Comparison of ENCODE assay signal across 8 mouse cellular contexts in genomic region chr12:80260056-80260743, GRCm38 (mm10). TPM values are rescaled to one million over a fixed set of nuclear protein-coding genes. Genes with fewer than 3 reads are reported as not detected.
A peak's percentile ranks its signal among the peaks of the same experiment; 100 is the strongest.
DNase-seq lines count a peak whose midpoint lies in the region; ATAC-seq and TF ChIP-seq lines count a peak whose summit lies in the region.

Actn1 (minus strand) TSS chr12:80260371.

- intact Hi-C loops in heart, postnatal 25 days (cut with DNase I): no loop called here

- no peak for TF ChIP-seq CTCF in MEL (IDR thresholded peaks at IDR 0.05 in 2 of 3, conservative IDR thresholded peaks at IDR 0.05 in 1 of 3; ENCODE audit: control insufficient read depth in 1 of 3, insufficient read depth in 1 of 3, low read depth in 2 of 3, low read length in 3 of 3, poor library complexity in 1 of 3, severe bottlenecking in 1 of 3)
- no peak for TF ChIP-seq CTCF in cerebellum, adult 2 months (IDR thresholded peaks at IDR 0.05; ENCODE audit: borderline replicate concordance, insufficient read depth, low read depth, low read length)

- under 1% methylated on average over 55 of the region's 55 CpGs for WGBS in cerebellum, adult 2 months
- 0% methylated on average over 49 of the region's 55 CpGs for WGBS in forebrain, embryonic 16.5 days

- peak within 1 kb of the TSS; percentile 78 for H3K4me2 ChIP-seq in forebrain, embryonic 16.5 days (ENCODE audit: low read length)

- H3K36me3 ChIP-seq in MEL (ENCODE audit: control insufficient read depth in 1 of 2, insufficient read depth in 2 of 2, low read length in 2 of 2): 0 out of 4 replicates have a peak, but pooled peaks cover 0 to 2% of the 10 kb centered on the region in 2 experiments
- H3K36me3 ChIP-seq in forebrain, embryonic 16.5 days (ENCODE audit: control insufficient read depth, insufficient read depth): no peaks in the 10 kb centered on the region

- peak; percentile 94 for DNase-seq in MEL (ENCODE audit: low read depth, low spot score)
- DNase-seq in cerebellum, adult 2 months: peak; percentile 91 to 95
- DNase-seq in heart, postnatal 25 days (ENCODE audit: low spot score): peak; percentile 85
- DNase-seq in layer of hippocampus, adult 18-20 months (ENCODE audit: low spot score in 2 of 2): peak; percentile 90 to 94
- peak; percentile 96 to 97 for DNase-seq in lung, adult 18-20 months
- peak; percentile 84 for DNase-seq in testis, postnatal 14 days (ENCODE audit: low spot score)

- ATAC-seq in forebrain, embryonic 16.5 days: peak; percentile 97
- peak; percentile 69 for ATAC-seq in neutrophil, adult 5-6 weeks (ENCODE audit: extremely low read depth, insufficient number of reproducible peaks, low FRiP score, poor library complexity, severe bottlenecking)

- no peaks in the 10 kb centered on the region for H3K9me3 ChIP-seq in MEL (replicated peaks; ENCODE audit: insufficient read depth, low read length)
- H3K9me3 ChIP-seq in forebrain, embryonic 16.5 days (ENCODE audit: control insufficient read depth, low read length): no peaks in the 10 kb centered on the region

- no peak for TF ChIP-seq RAD21 in MEL (IDR thresholded peaks at IDR 0.05; ENCODE audit: low read depth, low read length)

- peaks cover 0 to 6% of the 10 kb centered on the region in 2 experiments; a peak in 1 of 4 replicates for H3K4me1 ChIP-seq in MEL (ENCODE audit: control insufficient read depth in 1 of 2, insufficient read depth in 2 of 2, low read length in 2 of 2)
- no peaks in the 10 kb centered on the region for H3K4me1 ChIP-seq in cerebellum, adult 2 months (ENCODE audit: control insufficient read depth, insufficient read depth, low read length)
- H3K4me1 ChIP-seq in forebrain, embryonic 16.5 days (replicated peaks; ENCODE audit: control insufficient read depth, insufficient read depth, low read length): peaks cover 14% of the 10 kb centered on the region

- H3K9ac ChIP-seq in MEL (ENCODE audit: control insufficient read depth, low read depth, low read length, poor library complexity, severe bottlenecking): peak within 1 kb of the TSS; percentile 87
- peak within 1 kb of the TSS; percentile 84 for H3K9ac ChIP-seq in forebrain, embryonic 16.5 days (replicated peaks; ENCODE audit: low read depth, low read length)

- TF ChIP-seq EP300 in MEL (IDR thresholded peaks at IDR 0.05; ENCODE audit: low read depth in 1 of 2, low read length in 2 of 2): no peak

- H3K27ac ChIP-seq in MEL (ENCODE audit: control insufficient read depth, low read depth, low read length): peak within 1 kb of the TSS; percentile 62
- peak within 1 kb of the TSS; percentile 27; the same call in 1 of the 2 replicates for H3K27ac ChIP-seq in cerebellum, adult 2 months (ENCODE audit: insufficient read depth, low read length)
- peak within 1 kb of the TSS; percentile 88 for H3K27ac ChIP-seq in forebrain, embryonic 16.5 days (ENCODE audit: low read length)

- peak; percentile 58 to 66; a peak in 2 of 4 replicates for TF ChIP-seq POLR2A in MEL (IDR thresholded peaks at IDR 0.05; ENCODE audit: control insufficient read depth in 1 of 2, insufficient read depth in 1 of 2, low read depth in 1 of 2, low read length in 2 of 2, poor library complexity in 1 of 2)
- peak; percentile 43; the same call in 1 of the 2 replicates for TF ChIP-seq POLR2A in cerebellum, adult 2 months (IDR thresholded peaks at IDR 0.05; ENCODE audit: borderline replicate concordance, insufficient read depth, low read length)

- H3K4me3 ChIP-seq in MEL (ENCODE audit: control insufficient read depth in 1 of 2, insufficient read depth in 1 of 2, low read depth in 2 of 2, low read length in 2 of 2): peak within 1 kb of the TSS; percentile 89 to 94
- H3K4me3 ChIP-seq in cerebellum, adult 2 months (replicated peaks; ENCODE audit: insufficient read depth, low read depth, low read length): peak within 1 kb of the TSS; percentile 96
- H3K4me3 ChIP-seq in forebrain, embryonic 16.5 days (replicated peaks; ENCODE audit: low read length): peak within 1 kb of the TSS; percentile 88

- peaks cover 7% of the 10 kb centered on the region for H3K79me2 ChIP-seq in MEL (ENCODE audit: control insufficient read depth, insufficient read depth, low read length, poor library complexity)

- no peaks in the 10 kb centered on the region for H3K27me3 ChIP-seq in MEL (ENCODE audit: control insufficient read depth in 1 of 2, insufficient read depth in 2 of 2, low read length in 2 of 2)
- H3K27me3 ChIP-seq in cerebellum, adult 2 months (ENCODE audit: control insufficient read depth, insufficient read depth, low read length): no peaks in the 10 kb centered on the region
- no peaks in the 10 kb centered on the region for H3K27me3 ChIP-seq in forebrain, embryonic 16.5 days (replicated peaks; ENCODE audit: control insufficient read depth, insufficient read depth, low read length)

TF ChIP-seq in MEL, 35 proteins besides CTCF, POLR2A, EP300 and RAD21:
- TF ChIP-seq CHD2 (IDR thresholded peaks at IDR 0.05; ENCODE audit: low read length) (peak; percentile 60), GABPA (IDR thresholded peaks at IDR 0.05; ENCODE audit: low read depth, low read length) (no peak), JUND (IDR thresholded peaks at IDR 0.05; ENCODE audit: low read depth, low read length) (no peak), MYB (IDR thresholded peaks at IDR 0.05; ENCODE audit: low read depth, low read length) (no peak), NRF1 (IDR thresholded peaks at IDR 0.05; ENCODE audit: insufficient read depth, low read depth, low read length, poor library complexity, severe bottlenecking) (0 out of 2 replicates have a peak, but pooled peaks have one; percentile 25), MEF2A (IDR thresholded peaks at IDR 0.05; ENCODE audit: extremely low read depth, insufficient replicate concordance, low read depth, low read length, poor library complexity, severe bottlenecking) (no peak), GATA1 (IDR thresholded peaks at IDR 0.05; ENCODE audit: low read depth, low read length) (no peak), MYC (IDR thresholded peaks at IDR 0.05; ENCODE audit: low read depth, low read length) (no peak), ZC3H11A (IDR thresholded peaks at IDR 0.05; ENCODE audit: low read depth, low read length) (no peak), SMC3 (IDR thresholded peaks at IDR 0.05; ENCODE audit: low read depth, low read length) (no peak), E2F4 (IDR thresholded peaks at IDR 0.05; ENCODE audit: borderline replicate concordance, low read depth, low read length) (no peak), TBP (IDR thresholded peaks at IDR 0.05; ENCODE audit: low read depth, low read length) (peak; percentile 12; the same call in 1 of the 2 replicates), RCOR1 (IDR thresholded peaks at IDR 0.05; ENCODE audit: low read depth, low read length) (no peak), MAZ (IDR thresholded peaks at IDR 0.05; ENCODE audit: low read depth, low read length) (no peak), KAT2A (conservative IDR thresholded peaks at IDR 0.05; ENCODE audit: low read depth, low read length) (no peak), MXI1 (IDR thresholded peaks at IDR 0.05; ENCODE audit: low read depth, low read length) (no peak; the same call in 1 of the 2 replicates), ZMIZ1 (IDR thresholded peaks at IDR 0.05; ENCODE audit: low read depth, low read length) (no peak), MAFK (IDR thresholded peaks at IDR 0.05; ENCODE audit: borderline replicate concordance, low read depth, low read length) (no peak), POLR2AphosphoS2 (IDR thresholded peaks at IDR 0.05; ENCODE audit: low read length) (no peak), ELF1 (IDR thresholded peaks at IDR 0.05; ENCODE audit: low read depth, low read length) (no peak; the same call in 1 of the 2 replicates), ZKSCAN1 (IDR thresholded peaks at IDR 0.05; ENCODE audit: low read depth, low read length) (no peak), NELFE (IDR thresholded peaks at IDR 0.05; ENCODE audit: low read depth, low read length) (peak; percentile 57), TCF12 (IDR thresholded peaks at IDR 0.05; ENCODE audit: low read depth, low read length) (0 out of 2 replicates have a peak, but pooled peaks have one; percentile 6), CHD1 (IDR thresholded peaks at IDR 0.05; ENCODE audit: low read depth, low read length) (no peak), BHLHE40 (IDR thresholded peaks at IDR 0.05; ENCODE audit: borderline replicate concordance, low read depth, low read length) (0 out of 2 replicates have a peak, but pooled peaks have one; percentile 37), ZNF384 (IDR thresholded peaks at IDR 0.05; ENCODE audit: low read depth, low read length) (no peak), POLR2AphosphoS5 (IDR thresholded peaks at IDR 0.05; ENCODE audit: borderline replicate concordance, low read depth, low read length) (no peak), ETS1 (IDR thresholded peaks at IDR 0.05; ENCODE audit: low read depth, low read length) (no peak), MAX (IDR thresholded peaks at IDR 0.05; ENCODE audit: low read length) (peak; percentile 32; the same call in 1 of the 2 replicates), USF1 (IDR thresholded peaks at IDR 0.05; ENCODE audit: low read depth, low read length) (peak; percentile 85), USF2 (IDR thresholded peaks at IDR 0.05; ENCODE audit: borderline replicate concordance in 1 of 2, insufficient read depth in 1 of 2, low read depth in 1 of 2, low read length in 2 of 2) (0 out of 4 replicates have a peak, but pooled peaks of 1 of the 2 experiments have one; percentile 6), SIN3A (IDR thresholded peaks at IDR 0.05; ENCODE audit: low read length) (no peak; the same call in 1 of the 2 replicates), HCFC1 (IDR thresholded peaks at IDR 0.05; ENCODE audit: low read depth, low read length) (no peak), UBTF (IDR thresholded peaks at IDR 0.05; ENCODE audit: borderline replicate concordance, insufficient read depth, low read depth, low read length) (no peak)

RNA-seq across cellular contexts. Expression of gene Actn1, which starts in this region (rescaled TPM):
- total RNA-seq in MEL (2012; rRNA removed): 7.8 and 8.8 TPM in 2 replicates
- 10 to 100 TPM in 1 of 2 experiments, not detected in 1; 27.0 TPM for polyA plus RNA-seq in MEL (2012; ENCODE audit: insufficient read depth in 1 of 2, insufficient read length in 2 of 2, low read depth in 1 of 2, low replicate concordance in 2 of 2, missing spikeins in 1 of 2)
- polyA plus RNA-seq in cerebellum, adult 2 months (2012; rRNA removed): 30.0 and 35.4 TPM in 2 replicates
- polyA plus RNA-seq in forebrain, embryonic 16.5 days (2015; fragmentation: Nextera tagmentation; extraction: Ambion mirVana): 8.9 and 11.0 TPM in 2 replicates
- total RNA-seq in heart, postnatal 25 days (2021): 10 to 100 TPM; 33.9 to 38.3 TPM
- total RNA-seq in layer of hippocampus, adult 18-20 months (2021): 100 to 1,000 TPM in 1 of 2 experiments, 10 to 100 TPM in 1; 92.7 to 100 TPM
- total RNA-seq in neutrophil, adult 5-6 weeks (2017): 117 and 126 TPM in 2 replicates

Comparison
In these comparisons a context has a peak if more than half of its experiments do, and no peak if none do; other contexts are left out.
1. Peak in every context shown above with its lines: DNase-seq, ATAC-seq, H3K4me3 ChIP-seq and H3K27ac ChIP-seq.
2. H3K27ac ChIP-seq: peak in every context shown above with its lines; median percentile 88 in forebrain, embryonic 16.5 days; 62 in MEL; 27 in cerebellum, adult 2 months.